Mouse (Mus musculus) right cerebral cortex, postnatal 25 days (tissue): ENCODE results near the gene 1700057G04Rik.

Experiments used
- DNase-seq: peaks from one replicate; pipeline ENCODE4 v3.0.0; 2022

1700057G04Rik gene

DNA sequence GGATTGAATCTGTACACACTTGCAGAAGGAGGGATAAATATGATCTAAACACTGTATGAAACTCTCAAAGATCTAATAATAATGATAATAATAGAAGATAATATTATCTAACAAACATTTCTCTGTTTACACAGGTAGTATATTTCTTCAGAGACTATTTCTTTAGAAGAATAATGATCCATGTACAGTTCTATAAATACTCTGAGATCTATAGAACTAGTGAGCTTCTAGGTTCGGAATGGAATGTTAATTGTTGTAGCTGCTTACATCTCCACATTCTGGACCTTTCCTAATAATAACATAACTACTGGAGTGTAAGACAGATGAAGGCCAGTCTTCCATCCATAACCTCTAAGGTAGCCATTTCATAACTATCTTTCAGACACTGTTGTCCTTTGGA, at the start of gene 1700057G04Rik:
TSS of gene 1700057G04Rik (plus strand) at position 301 of the 400 bp plus-strand sequence.
- no peak for DNase-seq

DNA sequence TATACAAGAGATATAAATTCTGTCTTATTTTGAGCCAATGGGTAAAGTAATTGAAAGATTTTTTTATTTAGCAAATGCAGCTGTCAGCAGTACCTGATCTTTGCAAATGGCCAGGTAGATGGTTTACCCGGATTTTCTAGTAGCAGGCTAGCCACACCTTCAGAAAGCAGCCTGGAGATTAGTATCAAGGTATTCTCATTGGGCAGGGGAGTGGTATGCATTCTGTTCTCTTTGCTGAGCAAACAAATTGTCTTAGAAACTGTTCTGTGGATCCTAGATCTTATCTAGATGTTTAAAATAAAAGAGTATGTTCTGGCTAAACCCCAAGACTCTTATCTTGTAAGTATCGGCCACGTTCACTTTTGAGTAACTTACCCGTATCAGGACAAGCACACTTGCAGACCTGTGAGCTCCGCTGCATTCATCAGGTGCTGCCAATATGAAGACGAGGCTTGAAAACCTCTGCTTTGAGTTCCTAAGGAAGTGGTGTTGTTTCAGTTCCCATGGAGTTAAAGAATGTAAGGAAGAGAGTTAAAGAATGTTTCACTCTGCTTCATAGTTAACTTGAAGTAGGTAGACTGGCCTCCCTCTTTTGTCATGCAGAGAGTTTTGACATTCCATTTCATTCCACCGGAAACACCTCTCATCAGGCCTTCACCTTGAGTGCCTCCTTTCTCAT, 48.6 kb upstream of the 1700057G04Rik start:
- DNase-seq = no peak

DNA sequence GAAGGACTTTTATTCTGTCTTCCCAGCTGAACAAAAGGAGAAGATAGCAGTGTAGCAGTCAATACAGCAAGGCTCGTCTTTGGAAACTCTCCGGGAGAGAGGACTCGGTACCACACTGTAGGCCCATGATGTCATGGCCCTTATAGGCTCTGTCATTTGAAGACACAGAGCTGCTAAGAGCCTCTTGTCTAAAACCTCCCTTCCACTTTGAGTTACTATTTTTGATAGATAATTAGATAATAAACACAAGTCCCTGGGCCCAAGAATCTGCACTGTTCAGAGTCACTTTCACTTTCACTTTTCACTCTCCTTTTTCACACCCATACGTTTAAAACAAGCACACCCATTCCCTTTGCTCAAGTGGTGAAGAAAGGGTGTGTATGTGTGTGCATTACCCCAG, 43.5 kb upstream of the 1700057G04Rik start:
- no peak for DNase-seq

DNA sequence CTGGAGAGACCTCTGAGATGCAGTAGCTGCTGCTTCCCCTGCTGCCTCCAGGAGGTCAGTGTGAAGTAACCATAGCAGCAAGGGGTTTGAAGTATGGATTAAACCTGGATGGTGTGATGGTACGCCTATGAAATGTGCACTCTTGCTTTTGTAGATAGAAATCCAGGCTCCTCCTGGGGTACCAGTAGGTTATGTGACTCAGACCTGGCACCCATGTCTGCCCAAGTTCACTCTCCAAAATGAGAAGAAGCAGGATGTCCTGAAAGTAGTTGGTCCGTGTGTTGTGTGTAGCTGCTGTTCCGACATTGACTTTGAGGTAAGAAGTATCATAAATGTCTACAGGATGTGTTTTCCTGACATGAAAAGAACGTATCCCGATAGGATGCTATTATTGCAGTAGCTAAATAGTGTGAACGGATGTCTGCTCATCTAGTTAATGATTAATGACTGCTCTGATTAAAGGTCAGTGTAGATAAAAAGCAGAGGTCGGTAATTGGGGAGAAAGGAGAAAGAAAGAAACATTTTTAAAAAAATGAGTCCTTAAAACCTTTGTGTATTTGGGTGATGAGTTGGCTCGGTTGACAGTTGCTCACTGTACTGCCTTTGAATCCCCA, 42.5 kb upstream of the 1700057G04Rik start:
- DNase-seq = no peak

DNA sequence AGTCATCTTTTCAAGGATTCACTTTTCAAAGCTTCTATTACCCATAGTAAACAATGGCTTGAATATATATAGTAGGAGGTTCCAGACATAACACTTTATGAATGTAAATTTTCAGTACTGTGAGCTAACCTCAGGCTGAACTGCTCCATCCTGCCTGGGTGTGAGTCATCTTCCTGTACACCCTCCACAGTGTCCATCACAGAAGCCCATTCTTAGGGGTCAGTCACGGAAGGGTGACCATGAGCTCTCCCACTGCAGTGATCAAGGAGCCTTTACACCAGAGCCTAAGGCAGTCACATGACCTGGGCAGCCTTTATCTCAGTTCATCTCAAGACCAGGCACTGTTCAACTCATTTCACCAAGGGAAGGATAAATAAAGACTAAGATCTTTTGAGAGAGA, 41.4 kb upstream of the 1700057G04Rik start:
- no peak for DNase-seq

DNA sequence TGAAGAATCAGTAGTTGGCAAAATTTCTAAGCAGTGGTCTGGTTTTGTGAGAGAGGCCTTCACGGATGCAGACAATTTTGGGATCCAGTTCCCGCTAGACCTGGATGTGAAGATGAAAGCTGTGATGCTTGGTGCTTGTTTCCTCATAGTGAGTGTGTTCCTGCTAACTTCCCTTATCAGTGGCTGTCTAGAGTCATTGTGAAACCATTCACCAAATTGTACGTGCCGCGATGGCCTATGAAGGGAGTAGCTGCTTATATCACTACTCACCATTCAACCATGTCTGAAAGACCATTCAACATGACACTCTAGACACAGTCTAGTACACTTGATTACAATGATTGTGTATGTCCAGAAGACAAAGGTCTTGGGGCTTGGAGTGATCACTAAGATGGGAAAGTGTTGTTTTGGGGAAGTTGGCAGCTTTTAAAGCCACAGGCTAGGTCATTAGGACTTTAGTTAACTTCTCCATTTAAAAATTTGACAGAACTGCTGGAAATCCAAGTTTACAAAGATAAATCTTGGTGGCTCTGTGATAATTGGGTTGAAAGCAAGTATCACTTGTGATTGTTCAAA, 39.3 kb upstream of the 1700057G04Rik start:
- no peak for DNase-seq

DNA sequence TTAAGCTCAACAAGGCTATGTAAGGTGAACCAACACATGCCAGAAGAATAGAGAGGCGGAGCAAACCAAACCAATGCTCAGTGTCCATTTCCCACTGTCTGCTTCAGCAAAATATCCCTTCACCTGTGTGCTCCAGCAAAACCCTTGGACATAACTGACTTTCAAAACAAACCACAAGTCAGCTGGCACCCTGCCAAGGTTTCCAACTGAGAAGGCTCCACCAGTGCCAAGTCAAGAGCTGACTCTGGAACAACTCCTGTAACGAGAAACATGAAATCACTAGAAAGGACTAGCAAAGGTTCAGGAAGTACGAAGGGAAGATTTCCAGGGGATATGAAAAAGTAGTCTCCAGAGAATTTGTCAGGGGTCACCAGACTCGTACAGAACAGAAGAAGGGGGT, 38.2 kb upstream of the 1700057G04Rik start:
- no peak for DNase-seq

DNA sequence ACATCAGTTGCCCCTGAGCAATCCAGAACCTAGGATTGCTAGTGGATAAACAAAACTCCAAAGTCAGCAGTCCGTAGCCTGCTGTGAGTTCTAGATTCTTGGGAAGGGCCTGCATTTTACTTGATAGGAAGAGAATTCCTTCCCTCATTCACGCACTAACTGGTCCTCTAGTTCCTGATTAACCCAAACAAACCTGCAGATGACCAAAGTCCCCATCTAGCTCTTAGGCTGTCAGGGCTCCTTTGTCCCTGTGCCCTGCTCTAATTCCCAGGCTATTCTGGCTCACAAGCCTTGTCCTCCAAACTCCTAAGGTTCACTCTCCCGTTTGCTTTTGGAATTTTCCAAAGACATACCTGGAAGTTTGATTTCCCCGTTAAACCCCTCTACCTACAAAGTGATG, 36.5 kb upstream of the 1700057G04Rik start:
- DNase-seq = no peak

DNA sequence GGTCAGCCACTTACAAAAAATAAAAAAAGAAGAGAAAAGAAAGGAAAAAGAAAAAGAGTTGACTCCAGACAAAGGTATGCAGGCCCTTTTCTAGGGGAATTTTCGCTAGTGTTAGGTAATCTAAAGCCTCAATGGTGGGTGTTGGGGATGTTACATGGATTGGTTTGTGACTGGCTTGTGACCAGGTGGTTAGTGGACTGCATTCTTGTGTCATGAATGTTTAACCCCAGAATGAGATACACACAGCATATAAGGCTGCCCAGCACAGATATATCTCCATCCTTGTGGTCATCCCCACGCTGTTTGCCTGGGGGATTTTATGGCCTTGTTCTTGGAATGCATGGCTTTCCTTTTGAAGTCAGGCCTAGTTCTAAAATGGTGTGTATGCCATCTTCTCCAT, 35.9 kb upstream of the 1700057G04Rik start:
- no peak for DNase-seq

DNA sequence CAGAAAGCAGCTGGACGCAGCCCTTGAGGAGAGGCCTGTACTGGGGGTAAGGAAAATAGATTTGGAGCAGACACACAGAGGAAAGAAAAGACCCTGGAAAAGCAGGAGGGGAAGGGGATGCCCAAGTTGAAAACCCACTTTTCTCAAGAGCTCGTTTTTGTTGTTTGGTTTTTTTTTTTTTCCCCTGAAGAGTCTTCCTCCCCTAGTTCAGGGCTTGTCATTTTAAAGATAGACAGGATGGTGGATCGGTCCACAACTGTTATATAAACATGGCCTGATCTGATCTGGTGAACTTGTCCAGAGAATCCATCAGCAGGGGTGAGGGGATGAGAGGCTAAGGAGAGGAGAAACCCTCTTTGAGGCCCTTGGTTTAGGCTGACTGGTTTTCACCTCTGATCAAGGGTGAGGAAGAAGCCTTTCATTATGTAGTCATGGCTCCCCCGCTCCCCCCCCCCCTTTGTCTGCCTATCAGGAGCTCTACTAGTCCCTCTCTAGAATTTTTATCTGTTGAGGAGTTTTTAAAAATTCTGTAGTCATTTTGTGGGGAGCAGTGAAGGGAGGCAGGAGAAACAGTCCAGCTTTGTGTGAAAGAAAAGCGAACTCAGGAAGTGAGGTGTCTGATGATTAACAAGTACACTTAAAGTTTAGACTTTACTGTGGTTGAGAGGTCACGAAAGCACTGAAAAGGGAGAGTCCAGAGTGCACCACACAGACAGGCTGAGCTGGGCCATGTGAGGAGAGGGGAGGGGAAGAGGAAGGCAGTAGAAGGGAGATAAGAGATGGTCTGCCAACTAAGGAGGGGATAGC, 35.0 kb upstream of the 1700057G04Rik start:
- no peak for DNase-seq

DNA sequence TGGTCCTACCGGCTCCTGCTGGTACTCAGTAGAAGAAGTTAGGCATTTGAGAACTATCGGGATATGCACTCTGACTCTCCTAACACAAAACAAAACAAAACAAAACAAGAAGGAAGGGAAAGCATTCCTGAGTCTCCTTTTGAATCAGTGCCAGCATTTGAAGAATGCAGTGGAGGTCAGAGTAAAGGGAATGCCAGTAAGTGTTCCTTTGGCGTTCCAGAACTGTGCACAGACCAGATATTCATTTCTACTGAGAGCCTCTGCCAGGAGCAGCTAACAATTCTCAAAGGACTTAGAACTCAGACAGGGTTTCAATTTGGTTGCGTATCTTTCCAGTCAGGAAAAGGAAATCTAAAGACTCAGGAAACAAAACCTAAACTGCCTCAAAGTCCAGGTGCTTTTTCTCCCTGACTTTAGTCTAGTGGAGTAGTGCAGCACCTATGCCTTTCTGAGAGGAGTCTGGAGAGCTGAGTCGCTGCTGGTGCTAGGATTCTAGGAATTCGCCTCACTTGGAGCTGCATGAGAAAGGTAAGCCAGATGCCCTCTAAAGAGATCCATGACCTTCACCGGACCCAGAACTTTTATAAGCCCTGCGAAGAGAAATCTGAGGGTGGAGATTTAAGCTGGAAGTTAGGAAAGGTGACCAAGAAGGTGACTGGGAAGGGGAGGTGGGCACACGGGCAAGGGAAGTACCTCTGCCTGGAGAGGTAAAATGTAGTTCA, 33.5 kb upstream of the 1700057G04Rik start, which contains the start of gene Plscr2:
TSS of gene Plscr2 (plus strand) at position 117 of the 722 bp plus-strand sequence.
- no peak for DNase-seq

DNA sequence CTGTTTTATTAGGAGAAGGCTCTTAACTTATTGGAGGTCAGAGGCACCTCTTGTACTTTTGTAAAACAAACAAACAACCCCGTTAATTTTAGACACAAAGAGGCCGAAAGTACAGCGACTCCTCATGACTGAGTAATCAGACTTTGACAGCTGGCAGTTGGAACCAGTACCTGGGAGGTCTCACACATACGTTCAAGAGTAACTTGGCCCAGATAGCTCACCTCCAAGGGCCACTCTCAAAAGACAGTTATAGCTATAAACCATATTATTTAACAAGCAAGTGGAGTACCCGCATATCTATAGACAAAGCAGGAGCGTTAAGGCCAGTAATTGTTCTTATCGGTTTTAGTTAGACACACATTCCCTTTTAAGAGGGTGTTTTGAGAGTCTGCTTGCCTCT, 32.8 kb upstream of the 1700057G04Rik start:
- DNase-seq = no peak

DNA sequence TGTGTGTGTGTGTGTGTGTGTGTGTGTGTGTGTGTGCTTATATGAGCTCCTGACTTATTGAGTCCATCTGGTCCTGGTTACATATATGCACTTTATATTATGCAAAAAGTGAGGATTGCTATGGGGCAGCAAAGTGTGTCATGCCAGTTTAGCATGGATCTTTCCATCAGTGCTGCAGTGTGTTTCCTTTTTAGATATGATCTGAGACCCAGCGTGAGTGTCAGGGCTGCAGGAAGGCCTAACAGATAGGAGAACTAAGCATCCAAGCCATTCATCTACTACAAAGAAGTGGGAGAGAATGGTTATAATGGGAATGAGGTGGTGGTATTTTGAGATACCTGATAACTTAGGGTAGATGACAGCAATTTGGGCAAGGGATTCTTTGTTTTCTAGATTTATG, 29.1 kb upstream of the 1700057G04Rik start:
- no peak for DNase-seq

DNA sequence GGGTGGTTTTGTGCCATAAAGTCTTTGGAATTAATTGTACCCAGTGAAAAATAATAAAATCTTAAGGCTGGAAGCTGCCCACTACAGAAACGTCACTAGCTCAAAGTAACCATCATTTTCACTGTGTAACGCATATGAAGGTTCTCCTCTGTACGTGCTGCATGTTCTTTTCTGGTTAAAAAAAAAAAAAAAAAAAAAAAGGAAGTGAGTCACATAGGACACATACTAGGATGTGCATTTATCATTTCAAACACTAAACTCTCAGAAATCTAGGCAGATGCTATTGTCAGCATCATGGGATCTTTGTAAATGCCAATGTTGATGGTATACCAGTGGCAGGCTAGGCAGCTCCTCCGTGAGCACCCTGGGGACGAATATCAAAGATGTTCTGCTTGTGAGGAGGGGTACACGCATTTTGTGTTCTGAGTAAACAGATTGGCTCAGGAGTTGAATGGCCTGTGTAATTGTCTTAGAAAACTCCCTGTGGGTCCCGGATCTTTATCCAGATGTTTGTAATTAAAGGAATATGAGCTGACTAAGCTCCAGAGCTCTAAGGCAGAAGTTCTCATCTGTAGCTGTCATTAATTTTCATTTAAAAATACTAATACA, 26.5 kb upstream of the 1700057G04Rik start:
- DNase-seq = no peak

DNA sequence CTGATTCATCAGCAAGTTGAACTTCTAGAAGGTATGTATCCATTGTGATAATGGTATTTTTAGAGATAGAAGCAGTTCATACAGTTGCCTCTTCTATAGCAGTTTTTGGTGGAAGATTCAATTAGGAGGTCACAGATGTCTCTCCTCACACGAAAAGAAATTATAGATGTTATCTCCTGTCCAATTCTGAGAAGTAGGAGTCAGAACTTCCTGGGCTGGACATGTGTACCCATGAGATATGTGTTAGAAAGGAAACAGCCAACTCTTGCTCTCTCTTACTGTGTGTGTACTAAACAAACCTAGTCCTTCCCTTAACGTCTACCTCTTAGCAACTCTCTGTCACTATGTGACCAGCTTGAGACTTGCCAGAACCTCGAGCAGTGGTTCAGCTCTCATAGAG, 19.5 kb upstream of the 1700057G04Rik start:
- DNase-seq = no peak

DNA sequence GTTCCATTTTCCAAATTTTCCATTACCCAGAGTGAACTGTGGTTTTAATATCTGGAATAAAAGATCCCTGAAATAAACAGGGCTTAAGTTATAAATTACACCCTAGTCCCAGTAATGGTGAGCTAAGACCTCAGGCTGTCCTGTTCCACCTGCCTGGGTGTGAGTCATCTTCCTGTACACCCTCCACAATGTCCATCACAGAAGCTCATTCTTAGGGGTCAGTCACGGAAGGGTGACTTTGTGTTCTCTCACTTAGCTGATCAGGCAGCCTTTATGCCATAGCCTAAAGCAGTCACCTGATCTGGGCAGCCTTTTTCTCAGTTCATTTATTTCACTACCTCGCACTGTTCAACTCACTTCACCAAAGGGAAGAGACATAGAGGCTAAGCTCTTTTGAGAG, 17.0 kb upstream of the 1700057G04Rik start:
- no peak for DNase-seq

DNA sequence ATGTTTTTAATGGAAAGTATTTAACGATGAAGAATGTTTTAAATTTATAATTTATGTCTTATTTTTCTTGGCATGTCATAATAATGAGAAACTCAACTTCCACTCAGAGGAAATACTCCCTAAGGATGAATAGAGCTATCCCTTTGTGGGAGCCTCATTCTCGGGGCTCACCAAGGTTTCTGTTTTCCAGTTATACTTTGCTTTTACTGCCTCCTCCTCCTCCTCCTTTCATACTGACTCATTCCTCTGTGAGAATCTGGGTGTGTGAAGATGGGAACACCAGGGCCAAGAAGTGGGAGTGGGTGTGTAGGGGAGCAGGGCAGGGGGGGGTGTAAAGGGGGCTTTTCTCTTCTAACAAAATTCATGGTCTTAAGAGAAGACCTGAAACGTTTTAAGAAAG, 16.3 kb upstream of the 1700057G04Rik start:
- DNase-seq = no peak

DNA sequence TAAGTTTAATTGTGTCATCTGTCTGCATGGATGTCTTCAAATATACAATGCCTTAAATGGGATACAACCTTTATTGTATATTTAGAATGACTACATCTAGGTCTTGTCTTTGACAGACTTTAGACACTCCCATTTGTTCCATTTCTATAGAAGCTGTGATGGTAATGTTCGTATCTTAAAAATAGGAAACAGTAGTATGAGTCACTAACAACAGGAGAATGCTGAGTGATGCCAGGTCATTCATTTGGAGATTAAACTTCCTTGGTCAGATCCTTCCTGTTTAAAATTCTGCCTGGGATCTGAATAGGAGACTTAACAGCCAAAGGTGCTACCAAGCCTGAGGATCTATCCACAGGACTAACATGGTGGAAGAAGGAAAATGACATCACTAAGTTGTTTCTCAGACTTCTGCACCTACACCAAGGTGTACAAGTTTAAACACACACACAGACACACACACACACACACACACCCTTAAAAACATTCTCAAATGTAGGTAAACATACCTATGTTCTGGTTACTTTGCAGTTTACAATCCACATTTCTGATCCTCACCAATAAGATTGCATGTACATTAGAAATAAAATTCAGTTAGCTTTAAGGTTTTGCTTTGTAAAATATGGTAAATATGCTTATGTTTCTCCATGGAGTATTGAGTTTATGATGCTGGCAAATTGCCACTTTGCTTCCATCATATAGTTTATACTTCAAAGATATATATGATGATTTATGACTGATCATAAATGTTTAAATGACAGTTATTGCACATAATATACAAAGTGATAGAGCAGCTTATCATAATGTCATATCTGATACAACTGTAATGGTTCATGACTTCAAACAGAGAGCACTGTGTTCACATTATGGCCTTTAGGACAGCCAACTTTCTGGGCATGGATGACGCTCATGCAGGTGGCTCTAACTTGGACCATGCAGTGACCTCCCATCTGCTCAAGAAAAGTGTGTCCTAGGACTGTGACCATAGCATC, 15.3 kb upstream of the 1700057G04Rik start:
- DNase-seq = no peak

DNA sequence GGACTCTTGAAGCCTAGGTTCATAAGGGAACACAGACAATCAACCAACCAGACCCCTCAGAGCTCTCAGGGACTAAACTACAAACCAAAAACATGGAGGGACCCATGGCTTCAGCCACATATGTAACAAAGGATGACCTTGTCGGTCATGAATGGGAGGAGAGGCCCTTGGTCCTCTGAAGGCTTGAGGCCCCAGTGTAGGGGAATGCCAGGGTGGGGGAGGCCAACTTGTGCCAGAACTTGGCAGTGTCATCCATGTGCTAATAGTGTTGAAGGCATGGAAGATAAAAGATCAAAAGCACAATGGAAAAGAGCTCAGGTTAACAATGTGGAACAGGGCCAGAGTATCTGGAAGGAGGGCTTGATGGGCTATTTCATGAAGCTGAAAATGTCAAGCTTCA, 10.9 kb upstream of the 1700057G04Rik start:
- no peak for DNase-seq

DNA sequence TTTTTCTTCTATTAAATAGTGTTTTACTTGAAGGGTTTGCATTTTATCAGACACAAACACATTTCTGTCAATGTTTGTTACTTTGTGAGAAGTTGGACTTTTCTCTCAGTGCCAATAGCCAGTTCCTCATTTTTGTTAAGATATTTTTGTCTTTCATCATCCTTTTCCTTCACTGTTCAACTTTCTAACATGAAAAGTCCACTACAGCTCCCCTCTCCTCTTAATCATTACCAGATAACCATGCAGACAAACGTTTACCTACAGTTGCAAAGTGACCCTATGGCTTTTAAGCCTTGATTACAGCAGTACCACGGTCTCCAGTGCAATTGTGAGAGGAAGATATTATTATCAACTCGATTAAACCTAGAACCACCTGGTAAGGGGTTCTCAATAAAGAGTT, 8.0 kb upstream of the 1700057G04Rik start:
- no peak for DNase-seq

DNA sequence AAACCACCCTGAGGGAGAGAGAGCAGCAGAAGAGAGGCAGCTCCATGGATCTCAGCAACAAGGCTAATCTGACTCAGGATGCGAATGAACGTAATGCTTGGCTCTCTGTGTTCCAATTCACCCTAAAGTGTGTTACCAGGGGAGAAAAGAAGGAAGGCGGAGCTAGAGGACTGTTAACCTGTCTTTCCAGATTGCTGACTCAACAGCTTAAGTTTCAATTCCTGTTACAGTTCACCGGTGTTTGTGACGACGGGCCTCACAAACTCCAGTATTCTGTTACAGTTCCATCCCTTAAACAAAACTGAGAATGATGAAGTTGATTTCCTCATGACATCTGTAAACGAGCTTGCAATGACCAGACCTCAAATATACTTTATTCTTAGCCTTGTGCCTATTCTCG, 4.1 kb upstream of the 1700057G04Rik start:
- no peak for DNase-seq
